Mouse (Mus musculus) embryonic facial prominence, embryonic 14.5 days (tissue): ENCODE measurements around the gene Parp6. TPM values are rescaled to one million over a fixed set of nuclear protein-coding genes. Genes with fewer than 3 reads are reported as not detected.
A peak's percentile ranks its signal among the peaks of the same experiment; 100 is the strongest.

ENCODE experiments used
- ATAC-seq: fragments of 200-750 bp; cut with Nextera tagmentation; 2 replicates; pipeline ENCODE4 v1.8.0; 2017; ENCODE audit warnings: low read depth, moderate number of reproducible peaks, moderate TSS enrichment
- DNase-seq: peaks from one replicate; pipeline ENCODE4 v3.0.0-alpha.2; 2015; ENCODE audit warnings: low spot score
- H3K27ac ChIP-seq: fragments of 300-500 bp; sonication (generic); replicated peaks from 2 replicates; pipeline ENCODE4 v1.5.1; 2014; ENCODE audit warnings: low read depth, mild to moderate bottlenecking, low read length, moderate library complexity
- H3K27me3 ChIP-seq: fragments of 300-500 bp; sonication (generic); replicated peaks from 2 replicates; pipeline ENCODE4 v1.6.1; 2014; ENCODE audit warnings: low read length; ENCODE audit not compliant: control insufficient read depth, insufficient read depth
- H3K36me3 ChIP-seq: fragments of 300-500 bp; sonication (generic); 2 replicates; pipeline ENCODE4 v1.6.1; 2014; ENCODE audit warnings: low read length, mixed read lengths; ENCODE audit not compliant: control insufficient read depth, insufficient read depth
- H3K4me1 ChIP-seq: fragments of 300-500 bp; sonication (generic); 2 replicates; pipeline ENCODE4 v1.6.1; 2014; ENCODE audit warnings: antibody characterized with exemption, low read length; ENCODE audit not compliant: control insufficient read depth, insufficient read depth
- H3K4me2 ChIP-seq: fragments of 300-500 bp; sonication (generic); 2 replicates; pipeline ENCODE4 v1.6.1; 2014; ENCODE audit warnings: low read depth, mild to moderate bottlenecking, low read length, moderate library complexity, mixed read lengths
- H3K4me3 ChIP-seq: fragments of 300-500 bp; sonication (generic); 2 replicates; pipeline ENCODE4 v1.5.1; 2014; ENCODE audit warnings: low read depth, mild to moderate bottlenecking, low read length
- H3K9ac ChIP-seq: fragments of 300-500 bp; sonication (generic); 2 replicates; pipeline ENCODE4 v1.6.1; 2014; ENCODE audit warnings: low read depth, mild to moderate bottlenecking, low read length, moderate library complexity, mixed read lengths
- H3K9me3 ChIP-seq: fragments of 300-500 bp; sonication (generic); 2 replicates; pipeline ENCODE4 v1.6.1; 2016; ENCODE audit warnings: low read length; ENCODE audit not compliant: control insufficient read depth
- WGBS: fragments of 180-500 bp; shearing (Covaris S2); extraction: QIAGEN DNeasy Blood & Tissue Kit; methylation state at CpG from one replicate; pipeline ENCODE4 v1.1.7; 2014; 5-methylcytosine and 5-hydroxymethylcytosine counted together
- polyA plus RNA-seq: library from polyadenylated mRNA; unstranded; fragments of >200 nt; fragmentation: Nextera tagmentation; extraction: Ambion mirVana; gene quantifications from 2 replicates; pipeline ENCODE4 v1.2.1, GENCODE M21; 2014

The Parp6 gene
- polyA plus RNA-seq, 1 experiment from 2014 or later, result 29.1 TPM

DNA sequence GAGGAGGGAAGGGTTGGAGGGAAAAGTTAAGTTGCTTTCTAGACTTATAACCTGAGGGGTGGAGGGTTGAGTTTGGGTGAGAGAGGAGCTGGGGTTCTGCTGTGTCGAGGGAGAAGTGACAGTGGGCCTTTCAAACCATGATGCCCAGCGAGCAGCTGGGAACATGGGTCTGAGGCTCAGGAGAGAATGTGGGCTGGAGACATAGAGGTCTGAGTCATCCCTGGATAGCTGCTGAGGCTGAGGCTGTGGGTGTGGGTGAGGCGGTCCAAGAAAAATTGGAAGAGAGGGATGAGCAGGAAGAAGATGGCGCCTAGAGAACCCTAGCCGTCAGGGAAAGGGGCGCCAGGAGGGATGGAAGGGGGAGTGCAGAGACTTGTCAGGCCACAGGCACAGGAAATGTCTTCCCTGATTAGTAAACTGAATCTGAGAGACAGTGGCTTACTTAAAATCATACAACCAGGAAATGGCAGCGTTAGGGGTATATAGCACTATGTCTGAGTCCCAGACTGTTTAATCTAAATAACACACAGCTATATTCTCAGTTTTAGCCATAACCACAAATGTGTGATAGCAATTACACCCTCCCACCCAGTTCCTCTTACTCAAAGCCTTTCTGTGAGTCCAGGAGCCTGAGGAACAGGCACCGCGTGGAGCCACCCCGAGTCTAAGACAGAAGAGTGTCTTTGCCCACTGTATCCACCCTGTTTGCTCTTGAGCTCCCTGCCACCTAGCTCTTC lies 27.2 kb upstream of the Parp6 start:
- H3K4me1 ChIP-seq, result no peaks in the 10 kb centered on the region
- ATAC-seq (no peak), DNase-seq (no peak)
- H3K27me3 ChIP-seq, result no peaks in the 10 kb centered on the region
- WGBS, result 79% methylated on average over 10 of the region's 10 CpGs
- H3K9me3 ChIP-seq, result no peaks in the 10 kb centered on the region
- H3K9ac ChIP-seq, result no peak overlapping the region
- H3K36me3 ChIP-seq, result no peaks in the 10 kb centered on the region
- no peak overlapping the region for H3K4me3 ChIP-seq
- no peak overlapping the region for H3K27ac ChIP-seq
- H3K4me2 ChIP-seq, result no peak overlapping the region

DNA sequence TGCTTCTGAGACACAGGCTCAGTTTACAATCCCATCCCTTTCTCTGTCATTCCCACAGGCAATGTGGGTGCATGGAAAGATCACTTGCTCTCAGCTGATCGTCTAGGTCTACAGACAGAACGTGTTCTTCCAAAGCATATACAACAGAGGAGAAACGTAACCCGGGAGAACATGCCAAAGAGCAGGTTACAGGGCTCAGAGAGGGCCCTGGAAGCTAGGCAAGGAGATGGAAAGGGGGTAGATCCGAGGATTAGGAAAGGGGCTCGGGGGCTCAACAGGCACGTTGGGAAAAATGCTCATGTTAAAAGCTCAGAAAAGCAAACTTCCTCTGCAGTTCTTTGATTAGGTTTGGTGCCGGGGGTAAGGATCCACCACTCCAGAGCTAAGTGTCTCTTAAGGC lies 15.4 kb upstream of the Parp6 start:
- Histone ChIP-seq H3K27ac (no peak overlapping the region), H3K27me3 (peaks cover 9% of the 10 kb centered on the region; the same call in 1 of the 2 replicates), H3K4me3 (no peak overlapping the region), H3K9me3 (no peaks in the 10 kb centered on the region), H3K4me2 (no peak overlapping the region), H3K36me3 (no peaks in the 10 kb centered on the region), H3K4me1 (no peaks in the 10 kb centered on the region), H3K9ac (no peak overlapping the region)
- DNase-seq (no peak), ATAC-seq (no peak)
- WGBS, result 75% methylated on average over 8 of the region's 8 CpGs

- Histone ChIP-seq H3K9ac (no peak overlapping the region), H3K27me3 (peaks cover 9% of the 10 kb centered on the region; the same call in 1 of the 2 replicates), H3K4me3 (no peak overlapping the region), H3K4me2 (no peak overlapping the region), H3K9me3 (no peaks in the 10 kb centered on the region), H3K27ac (no peak overlapping the region), H3K4me1 (no peaks in the 10 kb centered on the region), H3K36me3 (no peaks in the 10 kb centered on the region)
- 54% methylated on average over 6 of the region's 6 CpGs for WGBS
- no peak for ATAC-seq
- no peak for DNase-seq
These were observed 11.1 kb upstream of the Parp6 start for GRCm38 (mm10) chr9:59605967-59606366.

- no peak overlapping the region for H3K27ac ChIP-seq
- ATAC-seq (no peak), DNase-seq (no peak)
- no peak overlapping the region for H3K4me2 ChIP-seq
- WGBS, result 88% methylated on average over 2 of the region's 2 CpGs
- no peak overlapping the region for H3K4me3 ChIP-seq
- no peaks in the 10 kb centered on the region for H3K27me3 ChIP-seq
- H3K36me3 ChIP-seq, result no peaks in the 10 kb centered on the region
- no peak overlapping the region for H3K9ac ChIP-seq
- no peaks in the 10 kb centered on the region for H3K4me1 ChIP-seq
- H3K9me3 ChIP-seq, result no peaks in the 10 kb centered on the region
These were observed 6.1 kb upstream of the Parp6 start for GRCm38 (mm10) chr9:59610950-59611349.

DNA sequence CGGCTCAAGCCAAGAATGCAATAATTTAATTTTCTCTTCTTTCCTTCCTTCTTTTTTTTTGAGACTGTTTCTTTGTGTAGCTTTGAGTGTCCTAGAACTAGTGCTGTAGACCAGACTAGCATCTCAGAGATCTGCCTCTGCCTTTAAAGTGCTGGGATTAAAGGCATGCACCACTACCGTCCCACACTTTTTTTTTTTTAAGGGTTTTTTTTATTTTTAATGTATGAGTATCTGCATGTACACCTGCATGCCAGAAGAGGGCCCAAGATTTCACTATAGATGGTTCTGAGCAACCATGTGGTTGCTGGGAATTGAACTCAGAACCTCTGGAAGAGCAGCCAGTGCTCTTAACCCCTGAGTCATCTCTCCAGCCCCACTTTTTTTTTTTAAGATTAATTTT lies 1.3 kb upstream of the Parp6 start:
- peaks cover 11% of the 10 kb centered on the region for H3K4me1 ChIP-seq
- DNase-seq (no peak), ATAC-seq (no peak)
- no peaks in the 10 kb centered on the region for H3K27me3 ChIP-seq
- 69% methylated on average over 2 of the region's 2 CpGs for WGBS
- no peak overlapping the region for H3K9ac ChIP-seq
- H3K27ac ChIP-seq, result no peak overlapping the region
- H3K9me3 ChIP-seq, result no peaks in the 10 kb centered on the region
- no peak overlapping the region for H3K4me3 ChIP-seq
- no peaks in the 10 kb centered on the region for H3K36me3 ChIP-seq
- H3K4me2 ChIP-seq, result no peak overlapping the region

DNA sequence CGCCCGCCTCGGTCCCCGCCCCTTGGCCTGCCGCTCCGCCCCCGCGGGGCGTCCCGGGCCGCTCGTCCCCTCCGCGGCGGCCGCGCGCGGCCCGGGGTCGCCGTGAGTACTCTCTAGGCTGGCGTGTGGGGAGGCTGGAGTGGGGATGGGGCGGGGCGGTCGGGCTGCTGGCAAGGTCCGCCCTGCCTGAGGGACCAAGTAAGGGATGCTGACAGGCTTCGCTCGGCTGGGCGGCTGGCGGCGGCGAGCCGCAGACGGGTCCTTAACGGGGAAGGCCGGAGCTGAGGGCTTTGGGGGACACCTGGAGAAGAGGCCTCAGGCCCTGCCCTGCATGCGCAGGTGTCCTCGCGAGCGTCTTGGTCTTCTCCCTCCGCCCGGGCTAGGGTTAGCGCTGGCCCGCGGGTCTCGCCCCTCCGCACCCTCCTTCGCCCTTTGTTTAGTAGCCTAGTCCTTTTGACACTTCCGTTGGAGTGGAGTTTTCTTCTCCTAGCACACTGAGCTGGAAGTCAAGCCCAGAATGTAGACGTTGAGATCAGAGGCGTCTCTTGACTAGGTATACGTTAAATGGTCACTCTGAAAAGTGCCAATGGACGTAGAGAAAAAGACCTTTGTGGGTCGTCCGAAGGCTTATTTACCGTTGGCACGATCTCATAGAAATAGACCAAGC lies 356 bp downstream of the Parp6 start:
- 1% methylated on average over 22 of the region's 58 CpGs for WGBS
- Histone ChIP-seq H3K27me3 (no peaks in the 10 kb centered on the region), H3K4me2 (peak overlapping the region; percentile 62), H3K4me1 (peaks cover 11% of the 10 kb centered on the region), H3K4me3 (peak overlapping the region; percentile 74), H3K27ac (peak overlapping the region; percentile 76), H3K36me3 (peaks cover 4% of the 10 kb centered on the region), H3K9ac (peak overlapping the region; percentile 79), H3K9me3 (no peaks in the 10 kb centered on the region)
- DNase-seq (no peak), ATAC-seq (peak; percentile 37)

DNA sequence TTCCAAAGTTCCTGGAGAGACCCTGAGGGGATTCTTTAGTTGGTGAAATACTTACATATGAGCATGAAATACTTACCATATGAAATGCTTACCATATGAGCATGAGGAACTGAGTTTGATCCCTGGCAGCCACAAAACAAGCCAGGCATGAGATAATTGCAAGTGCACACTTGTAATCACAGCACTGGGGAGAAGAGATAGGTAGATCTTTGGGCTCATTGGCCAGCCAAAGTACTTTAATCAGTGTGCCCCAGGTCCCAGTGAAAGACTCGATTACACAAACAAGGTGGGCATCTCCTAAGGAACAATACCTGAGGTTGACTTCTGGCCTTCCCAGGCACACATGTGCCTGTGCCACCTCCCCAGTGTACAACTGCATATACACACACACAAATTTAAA lies 21.3 kb downstream of the Parp6 start:
- no peak overlapping the region for H3K27ac ChIP-seq

GRCm38 (mm10) chr9:59639936-59640335 lies 22.9 kb downstream of the Parp6 start:
- H3K4me2 ChIP-seq, result no peak overlapping the region
- DNase-seq, result no peak
- 88% methylated on average over 4 of the region's 4 CpGs for WGBS

More for the DNA sequence above, 21.3 kb downstream of the Parp6 start:
- DNase-seq, result peak; percentile 56
- Histone ChIP-seq H3K4me2 (no peak overlapping the region), H3K27me3 (no peaks in the 10 kb centered on the region), H3K4me3 (no peak overlapping the region), H3K9ac (no peak overlapping the region), H3K9me3 (no peaks in the 10 kb centered on the region), H3K36me3 (peaks cover 80% of the 10 kb centered on the region), H3K4me1 (no peaks in the 10 kb centered on the region)
- 67% methylated on average over 1 of the region's 1 CpGs for WGBS
- ATAC-seq, result no peak

GRCm38 (mm10) chr9:59641320-59641719 lies 24.2 kb downstream of the Parp6 start:
- WGBS, result 81% methylated on average over 2 of the region's 2 CpGs
- Histone ChIP-seq H3K9ac (no peak overlapping the region), H3K4me2 (no peak overlapping the region), H3K36me3 (peaks cover 78% of the 10 kb centered on the region), H3K4me1 (no peaks in the 10 kb centered on the region), H3K9me3 (no peaks in the 10 kb centered on the region), H3K4me3 (no peak overlapping the region), H3K27ac (no peak overlapping the region), H3K27me3 (no peaks in the 10 kb centered on the region)
- ATAC-seq (no peak), DNase-seq (no peak)

More at GRCm38 (mm10) chr9:59639936-59640335, 22.9 kb downstream of the Parp6 start:
- H3K9ac ChIP-seq, result no peak overlapping the region
- peaks cover 78% of the 10 kb centered on the region for H3K36me3 ChIP-seq
- H3K9me3 ChIP-seq, result no peaks in the 10 kb centered on the region
- no peak overlapping the region for H3K4me3 ChIP-seq
- H3K27me3 ChIP-seq, result no peaks in the 10 kb centered on the region
- H3K4me1 ChIP-seq, result no peaks in the 10 kb centered on the region
- no peak overlapping the region for H3K27ac ChIP-seq
- no peak for ATAC-seq
